1 mouse cellular context compared by ENCODE assay signal in the genomic region with DNA sequence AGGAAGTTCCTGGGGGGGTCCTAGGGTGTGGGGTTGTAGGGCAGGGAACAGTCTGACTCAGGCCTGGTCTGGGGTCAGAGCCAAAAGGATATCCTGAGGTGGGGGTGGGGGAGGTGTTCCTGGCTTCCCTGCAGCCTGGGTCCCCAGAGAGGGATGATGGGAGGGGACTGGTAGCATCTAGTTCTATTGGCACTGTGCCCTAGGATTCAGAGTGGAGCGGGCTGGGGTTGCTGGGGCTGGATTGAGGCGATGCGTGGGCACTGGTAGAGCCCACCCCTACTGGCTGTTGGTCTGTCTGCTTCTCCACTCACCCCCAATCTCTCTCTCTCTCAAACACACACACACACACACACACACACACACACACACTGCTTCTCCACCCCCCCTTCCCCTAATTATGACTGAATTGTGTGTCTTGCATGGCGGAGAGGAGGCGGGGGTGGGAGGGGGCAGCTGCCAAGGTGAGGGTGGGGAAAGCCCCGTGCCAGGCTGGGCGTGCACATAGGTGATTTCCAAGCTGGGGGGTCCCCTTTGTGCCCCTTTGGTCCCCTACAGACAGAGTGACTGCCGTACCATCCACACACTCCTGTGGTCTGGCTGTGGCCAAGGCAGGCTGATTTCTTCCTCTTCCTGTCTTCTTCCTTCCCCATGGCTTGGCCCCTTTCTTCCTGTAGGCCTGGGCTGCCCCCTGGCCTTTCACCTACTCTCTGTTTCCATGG.
TF ChIP-seq lines count a peak whose summit lies in the region.

No protein-coding gene starts in this region.

TF ChIP-seq in CH12.LX, 34 proteins besides CTCF, POLR2A, EP300 and RAD21 (continued from another document):
- peak; percentile 69; the same call in 1 of the 2 replicates for TF ChIP-seq MAX (IDR thresholded peaks at IDR 0.05; ENCODE audit: low read length)
- TF ChIP-seq UBTF (IDR thresholded peaks at IDR 0.05; ENCODE audit: low read depth, low read length) = 0 out of 2 replicates have a peak, but pooled peaks have one; percentile 55
- no peak; the same call in 1 of the 2 replicates for TF ChIP-seq USF2 (conservative IDR thresholded peaks at IDR 0.05; ENCODE audit: low read depth, low read length)
- TF ChIP-seq MAFK (IDR thresholded peaks at IDR 0.05; ENCODE audit: insufficient replicate concordance, low read length) = peak; percentile 48; the same call in 1 of the 2 replicates
- peak; percentile 86; the same call in 1 of the 2 replicates for TF ChIP-seq RCOR1 (conservative IDR thresholded peaks at IDR 0.05; ENCODE audit: low read depth, low read length)
- no peak for TF ChIP-seq JUN (IDR thresholded peaks at IDR 0.05; ENCODE audit: insufficient read depth, low read depth, low read length)
- peak; percentile 12; the same call in 1 of the 2 replicates for TF ChIP-seq SMC3 (IDR thresholded peaks at IDR 0.05; ENCODE audit: low read depth, low read length)
- peak; percentile 88 for TF ChIP-seq TCF12 (IDR thresholded peaks at IDR 0.05; ENCODE audit: low read depth, low read length)
- no peak for TF ChIP-seq JUND (conservative IDR thresholded peaks at IDR 0.05; ENCODE audit: low read depth, low read length)
- peak; percentile 35 for TF ChIP-seq ZMIZ1 (IDR thresholded peaks at IDR 0.05; ENCODE audit: low read depth, low read length)
- peak; percentile 82; the same call in 1 of the 2 replicates for TF ChIP-seq MEF2A (IDR thresholded peaks at IDR 0.05; ENCODE audit: borderline replicate concordance, low read depth, low read length)
- no peak; the same call in 1 of the 2 replicates for TF ChIP-seq NELFE (IDR thresholded peaks at IDR 0.05; ENCODE audit: low read depth, low read length)
- TF ChIP-seq CHD1 (IDR thresholded peaks at IDR 0.05; ENCODE audit: low read depth, low read length) = peak; percentile 82
- 0 out of 2 replicates have a peak, but pooled peaks have one; percentile 34 for TF ChIP-seq ZNF384 (IDR thresholded peaks at IDR 0.05; ENCODE audit: low read depth, low read length)
- TF ChIP-seq ZC3H11A (IDR thresholded peaks at IDR 0.05; ENCODE audit: low read depth, low read length) = no peak
- peak; percentile 49; the same call in 1 of the 2 replicates for TF ChIP-seq HCFC1 (IDR thresholded peaks at IDR 0.05; ENCODE audit: low read depth, low read length)
- peak; percentile 79 for TF ChIP-seq ELF1 (IDR thresholded peaks at IDR 0.05; ENCODE audit: low read depth, low read length)
- TF ChIP-seq BHLHE40 (IDR thresholded peaks at IDR 0.05; ENCODE audit: low read depth, low read length) = peak; percentile 96
- TF ChIP-seq SIN3A (IDR thresholded peaks at IDR 0.05; ENCODE audit: low read length) = peak; percentile 93
- TF ChIP-seq KAT2A (IDR thresholded peaks at IDR 0.05; ENCODE audit: insufficient replicate concordance, low read length) = 0 out of 2 replicates have a peak, but pooled peaks have one; percentile 44
- TF ChIP-seq ETS1 (conservative IDR thresholded peaks at IDR 0.05; ENCODE audit: low read depth, low read length) = peak; percentile 91
- no peak for TF ChIP-seq PAX5 (IDR thresholded peaks at IDR 0.05; ENCODE audit: low read length)
- peak; percentile 67 for TF ChIP-seq POLR2AphosphoS2 (IDR thresholded peaks at IDR 0.05; ENCODE audit: low read depth, low read length)
